Mouse (Mus musculus): ENCODE results near the gene Ube2v1.

DNA sequence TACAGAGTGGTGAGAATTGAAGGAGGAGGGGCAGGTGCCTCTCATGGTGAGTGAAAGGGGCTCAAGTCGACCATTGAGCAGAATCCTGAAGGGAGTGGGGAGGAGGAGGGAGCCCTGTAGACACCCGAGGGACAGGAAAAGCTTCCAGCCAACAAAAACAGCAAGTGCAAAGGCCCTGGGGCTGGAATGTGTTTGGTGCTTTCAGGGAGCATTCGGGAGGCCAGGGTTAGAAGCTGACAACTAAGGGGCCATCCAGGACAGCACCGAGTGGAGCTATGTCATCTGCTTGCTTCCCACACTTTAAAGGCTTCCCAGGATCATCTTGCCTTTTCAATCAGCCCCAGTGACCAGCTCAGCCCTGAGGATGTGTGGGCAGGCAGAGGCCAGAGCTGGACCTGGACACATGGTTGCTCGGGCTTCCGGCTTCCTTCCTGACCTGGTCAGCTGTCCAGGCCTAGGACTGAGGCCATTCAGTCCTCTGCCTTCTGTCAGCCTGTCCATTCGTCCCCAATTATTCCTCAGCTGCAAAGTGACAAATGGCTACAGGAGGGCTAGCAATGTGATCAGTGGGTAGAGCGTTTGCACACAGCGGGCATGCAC, 54.6 kb downstream of the Ube2v1 start:
- TF ChIP-seq GATA1 (IDR thresholded peaks at IDR 0.05; ENCODE audit: low read length) (no peak), TAL1 (IDR thresholded peaks at IDR 0.05; ENCODE audit: low read length) (no peak)

Measured in erythroblast, embryonic 14.5 days (primary cell).